Mouse (Mus musculus) cortical plate, adult 2 months (tissue): Measurements from ENCODE around the gene Pbld1.

Source experiments
- CTCF ChIP-seq: fragments of 200-500 bp; IDR thresholded peaks from 2 replicates; pipeline ENCODE4 v1.5.1; 2011; ENCODE audit warnings: mild to moderate bottlenecking, control low read depth, low read length; ENCODE audit not compliant: insufficient read depth; ENCODE audit errors: extremely low read depth
- POLR2A ChIP-seq: fragments of 200-500 bp; IDR thresholded peaks from 2 replicates; pipeline ENCODE4 v1.6.1; 2011; ENCODE audit warnings: mild to moderate bottlenecking, low read length, control low read depth; ENCODE audit not compliant: insufficient read depth; ENCODE audit errors: extremely low read depth

DNA sequence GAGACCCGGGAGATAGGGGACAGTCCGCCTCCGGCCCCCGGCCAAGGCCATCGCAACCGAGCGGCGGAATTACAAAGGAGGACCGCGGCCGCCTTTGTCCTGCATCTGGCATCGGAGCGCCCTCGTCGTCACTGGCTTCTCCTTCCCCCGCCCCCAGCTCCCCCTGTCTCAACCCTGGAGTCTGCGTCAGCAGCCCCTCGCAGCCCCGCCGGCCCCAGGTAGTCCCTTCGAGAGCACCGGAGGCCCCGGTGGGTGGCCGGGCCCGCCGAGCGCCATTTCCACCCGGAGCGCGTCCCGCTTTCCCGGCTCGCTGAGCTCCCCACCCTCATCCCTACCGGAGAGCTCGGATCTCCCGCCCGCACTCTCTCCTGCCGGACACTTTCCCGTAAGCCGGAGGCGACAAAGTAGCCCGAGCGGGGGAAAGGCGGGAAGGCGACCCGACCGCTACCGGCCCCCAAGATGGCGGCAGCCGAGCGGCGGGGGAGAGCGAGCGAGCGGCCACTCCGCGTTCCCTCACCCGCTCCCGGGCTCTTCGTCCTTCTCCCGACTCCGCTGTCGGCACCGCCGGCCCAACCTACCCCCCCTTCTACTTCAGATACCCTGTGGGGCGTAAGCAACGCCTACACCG, 36.7 kb upstream of the Pbld1 start:
- TF ChIP-seq CTCF (no peak), POLR2A (no peak)
